Mouse (Mus musculus): ENCODE results near the gene Gm17018.

GRCm38 (mm10) chr19:45616735-45617134, 56.3 kb downstream of the Gm17018 start:
- no peak for TF ChIP-seq CTCF (IDR thresholded peaks at IDR 0.05; ENCODE audit: control insufficient read depth, insufficient read depth, low read length)
- no peak for TF ChIP-seq POLR2A (IDR thresholded peaks at IDR 0.05; ENCODE audit: borderline replicate concordance, control insufficient read depth, low read depth, low read length)

Measured in bone marrow, adult 2 months (tissue).